Mouse (Mus musculus) spleen, adult 2 months (tissue): ENCODE results near the gene Atp6v0b. TPM values are rescaled to one million over a fixed set of nuclear protein-coding genes. Genes with fewer than 3 reads are reported as not detected.
A peak's percentile ranks its signal among the peaks of the same experiment; 100 is the strongest.

ENCODE experiments used
- DNase-seq, 2 experiments: peaks; one replicate each; pipeline versions ENCODE4 v3.0.0 to v3.0.0-alpha.2; 2012 to 2021; ENCODE audit warnings: low spot score in 2 of 2, low read depth in 1 of 2
- H3K27ac ChIP-seq: fragments of 200-500 bp; 2 replicates; pipeline ENCODE4 v1.5.1; 2012; ENCODE audit warnings: low read length, inconsistent platforms; ENCODE audit not compliant: insufficient read depth
- H3K27me3 ChIP-seq: fragments of 200-500 bp; 2 replicates; pipeline ENCODE4 v1.6.1; 2012; ENCODE audit warnings: mild to moderate bottlenecking, moderate library complexity, low read length, inconsistent platforms; ENCODE audit not compliant: control insufficient read depth, insufficient read depth
- H3K36me3 ChIP-seq: fragments of 200-500 bp; 2 replicates; pipeline ENCODE4 v1.6.1; 2012; ENCODE audit warnings: mild to moderate bottlenecking, low read length, inconsistent platforms; ENCODE audit not compliant: control insufficient read depth, insufficient read depth
- H3K4me1 ChIP-seq: fragments of 200-500 bp; 2 replicates; pipeline ENCODE4 v1.6.1; 2011; ENCODE audit warnings: inconsistent platforms; ENCODE audit not compliant: control insufficient read depth, insufficient read depth, insufficient read length
- H3K4me3 ChIP-seq: fragments of 200-500 bp; 2 replicates; pipeline ENCODE4 v1.5.1; 2011; ENCODE audit warnings: mild to moderate bottlenecking, inconsistent platforms; ENCODE audit not compliant: insufficient read depth, insufficient read length; ENCODE audit errors: extremely low read depth
- CTCF ChIP-seq: fragments of 200-500 bp; IDR thresholded peaks from 2 replicates; pipeline ENCODE4 v1.5.1; 2011; ENCODE audit warnings: mild to moderate bottlenecking, inconsistent platforms; ENCODE audit not compliant: insufficient read depth, insufficient read length, insufficient replicate concordance; ENCODE audit errors: extremely low read depth
- POLR2A ChIP-seq: fragments of 200-500 bp; IDR thresholded peaks from 2 replicates; pipeline ENCODE4 v1.6.1; 2011; ENCODE audit warnings: low read depth, low read length, inconsistent platforms
- WGBS: fragments of 180-500 bp; shearing (Covaris S2); methylation state at CpG from one replicate; pipeline ENCODE4 v1.1.7; 2018; 5-methylcytosine and 5-hydroxymethylcytosine counted together
- polyA plus RNA-seq: library from polyadenylated mRNA; depleted of rRNA; stranded (reverse); fragments of >200 nt; gene quantifications from 2 replicates; pipeline ENCODE4 v1.2.3, GENCODE M21; 2012; rRNA removed

The Atp6v0b gene
- polyA plus RNA-seq, result 382 and 485 TPM in 2 replicates

DNA sequence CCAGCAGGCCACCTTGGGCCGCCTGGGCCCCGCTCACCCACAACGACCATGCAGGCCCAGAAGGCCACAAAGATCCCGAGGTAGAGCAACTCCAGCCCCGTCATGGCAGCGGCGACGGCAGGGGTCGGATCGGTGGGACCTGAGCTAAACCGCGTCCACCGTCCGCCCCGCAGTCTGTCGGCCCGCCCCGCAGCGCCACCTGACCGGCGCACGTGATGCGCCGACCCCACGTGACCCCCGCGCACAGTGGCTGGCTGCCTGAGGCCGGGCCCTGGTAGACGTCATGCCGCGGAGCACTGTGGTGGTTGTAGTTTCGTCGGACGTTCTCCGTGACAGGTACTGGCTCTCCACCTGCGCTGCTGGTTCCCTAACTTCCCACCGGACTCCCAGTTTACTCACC is at the start of gene Atp6v0b:
Atp6v0b (minus strand) TSS at position 201 of the 400 bp plus-strand sequence.
- Histone ChIP-seq H3K27me3 (peaks cover 4% of the 10 kb centered on the region; the same call in 1 of the 2 replicates), H3K4me1 (peaks cover 15% of the 10 kb centered on the region; the same call in 1 of the 2 replicates), H3K4me3 (peak within 1 kb of the TSS; percentile 95), H3K27ac (peak within 1 kb of the TSS; percentile 67), H3K36me3 (peaks cover 15% of the 10 kb centered on the region; the same call in 1 of the 2 replicates)
- WGBS, result 1% methylated on average over 37 of the region's 37 CpGs
- DNase-seq, result peak; percentile 75 to 96
- TF ChIP-seq CTCF (no peak), POLR2A (peak; percentile 63)

DNA sequence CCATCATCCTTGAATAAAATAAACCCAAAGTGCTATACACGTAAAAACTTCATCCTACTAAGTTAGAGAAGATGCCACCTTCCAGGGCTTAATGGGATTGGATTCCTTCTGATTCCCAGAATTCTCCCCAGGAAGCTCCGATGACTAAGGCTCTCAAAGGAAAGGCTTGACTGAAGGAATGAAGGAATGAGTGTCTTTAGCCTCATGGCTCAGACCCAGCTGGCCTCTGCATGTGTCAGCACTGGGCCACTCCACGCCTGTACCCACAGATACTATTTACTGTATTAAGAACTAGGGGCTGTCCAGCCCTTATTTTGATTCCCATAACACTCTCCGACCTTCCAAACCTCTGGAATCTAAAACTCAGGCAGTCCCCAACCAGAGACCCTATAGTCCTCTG is 46.9 kb upstream of the Atp6v0b start:
- 84% methylated on average over 4 of the region's 4 CpGs for WGBS
- Histone ChIP-seq H3K36me3 (peaks cover 2% of the 10 kb centered on the region; the same call in 1 of the 2 replicates), H3K4me1 (peaks cover 4% of the 10 kb centered on the region; the same call in 1 of the 2 replicates), H3K27ac (no peak overlapping the region), H3K4me3 (no peak overlapping the region), H3K27me3 (peaks cover 8% of the 10 kb centered on the region)
- DNase-seq, result no peak
- TF ChIP-seq CTCF (no peak), POLR2A (no peak)

DNA sequence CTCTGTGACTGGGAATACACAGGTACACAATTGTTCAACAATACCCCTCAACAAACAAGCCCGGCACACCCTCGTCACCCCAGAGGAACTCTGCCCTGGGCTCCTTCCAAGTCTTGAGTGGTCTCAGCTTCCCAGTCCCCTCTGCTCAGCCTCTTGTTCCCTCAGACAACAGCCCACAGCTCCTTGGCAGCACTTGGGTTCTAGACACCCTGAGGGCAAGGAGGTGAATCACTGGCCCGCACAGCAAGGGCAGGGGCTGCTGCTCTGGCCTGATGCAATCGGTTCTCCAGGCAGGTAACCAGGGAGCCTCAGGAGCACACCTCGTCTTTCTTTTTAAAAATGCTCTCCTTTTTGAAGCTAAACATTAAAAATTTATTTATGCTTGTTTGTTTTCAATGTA is 46.1 kb upstream of the Atp6v0b start:
- 95% methylated on average over 5 of the region's 5 CpGs for WGBS
- Histone ChIP-seq H3K36me3 (peaks cover 2% of the 10 kb centered on the region; the same call in 1 of the 2 replicates), H3K4me3 (no peak overlapping the region), H3K27me3 (peaks cover 12% of the 10 kb centered on the region), H3K4me1 (peaks cover 5% of the 10 kb centered on the region; the same call in 1 of the 2 replicates), H3K27ac (no peak overlapping the region)
- TF ChIP-seq POLR2A, result no peak
- no peak for TF ChIP-seq CTCF
- no peak for DNase-seq

DNA sequence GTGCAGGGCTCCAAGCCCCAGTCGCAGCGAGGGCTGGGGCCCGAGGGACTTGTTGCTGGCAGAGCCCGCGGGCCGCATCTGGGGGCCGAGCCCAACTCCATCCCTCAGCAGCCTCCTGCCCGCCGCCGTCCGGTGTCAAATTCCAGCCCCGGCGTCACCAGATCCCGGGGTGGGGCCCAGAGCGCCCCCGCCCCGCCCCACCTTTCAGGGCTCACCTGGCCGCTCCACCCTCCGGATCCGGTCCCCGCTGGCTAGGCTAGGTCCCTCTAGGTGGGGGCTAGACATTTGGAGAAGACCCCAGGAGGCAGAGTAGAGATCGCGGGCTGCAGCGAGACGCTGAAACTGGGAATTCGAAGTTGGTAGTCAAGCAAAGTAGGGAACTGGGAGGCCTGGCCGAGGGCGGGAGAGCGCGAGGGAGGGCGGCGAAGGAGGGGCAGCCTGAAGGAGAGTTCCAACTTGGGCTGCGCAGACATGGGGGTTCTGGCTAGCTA is 42.3 kb upstream of the Atp6v0b start, which contains the start of gene Artn:
Artn (minus strand) TSS at position 373 of the 491 bp plus-strand sequence.
- H3K4me1 ChIP-seq, result peaks cover 12% of the 10 kb centered on the region
- WGBS, result 9% methylated on average over 33 of the region's 33 CpGs
- DNase-seq, result no peak
- H3K27ac ChIP-seq, result 0 out of 2 replicates have a peak within 1 kb of the TSS, but pooled peaks have one; percentile 6
- peaks cover 2% of the 10 kb centered on the region; the same call in 1 of the 2 replicates for H3K36me3 ChIP-seq
- H3K4me3 ChIP-seq, result no peak within 1 kb of the TSS
- H3K27me3 ChIP-seq, result peaks cover 17% of the 10 kb centered on the region
- no peak for TF ChIP-seq CTCF
- no peak for TF ChIP-seq POLR2A

DNA sequence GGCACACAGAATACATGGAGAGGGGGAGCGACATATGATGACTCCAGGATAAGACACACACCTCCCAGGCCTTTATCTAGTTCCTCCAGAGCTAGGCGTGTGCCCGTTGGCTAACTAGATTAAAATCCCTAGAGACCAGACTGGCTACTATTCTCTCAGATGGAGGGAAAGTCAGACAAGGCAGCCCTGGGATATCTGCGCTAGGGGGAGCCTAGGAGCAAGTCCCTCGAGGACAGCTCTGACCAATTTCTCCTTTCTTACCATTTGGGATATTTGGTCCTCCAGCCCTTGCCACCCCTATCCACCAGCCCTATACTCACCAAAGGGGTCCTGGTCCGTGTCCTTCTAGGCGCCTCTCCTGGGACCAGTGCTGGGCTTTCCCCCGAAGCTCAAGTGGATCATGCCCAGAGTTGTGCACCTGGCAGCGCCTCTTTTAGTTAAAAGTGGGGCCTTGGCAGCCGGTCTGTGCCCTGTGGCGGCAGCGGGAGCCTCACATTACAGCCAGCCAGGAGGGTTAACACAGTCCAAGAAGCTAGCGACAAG is 41.6 kb upstream of the Atp6v0b start:
- no peak for DNase-seq
- Histone ChIP-seq H3K4me1 (peaks cover 12% of the 10 kb centered on the region), H3K27ac (0 out of 2 replicates have a peak overlapping the region, but pooled peaks have one; percentile 6), H3K36me3 (peaks cover 2% of the 10 kb centered on the region; the same call in 1 of the 2 replicates), H3K27me3 (peaks cover 17% of the 10 kb centered on the region), H3K4me3 (no peak overlapping the region)
- TF ChIP-seq POLR2A (no peak), CTCF (peak; percentile 1; the same call in 1 of the 2 replicates)
- 5% methylated on average over 13 of the region's 13 CpGs for WGBS

DNA sequence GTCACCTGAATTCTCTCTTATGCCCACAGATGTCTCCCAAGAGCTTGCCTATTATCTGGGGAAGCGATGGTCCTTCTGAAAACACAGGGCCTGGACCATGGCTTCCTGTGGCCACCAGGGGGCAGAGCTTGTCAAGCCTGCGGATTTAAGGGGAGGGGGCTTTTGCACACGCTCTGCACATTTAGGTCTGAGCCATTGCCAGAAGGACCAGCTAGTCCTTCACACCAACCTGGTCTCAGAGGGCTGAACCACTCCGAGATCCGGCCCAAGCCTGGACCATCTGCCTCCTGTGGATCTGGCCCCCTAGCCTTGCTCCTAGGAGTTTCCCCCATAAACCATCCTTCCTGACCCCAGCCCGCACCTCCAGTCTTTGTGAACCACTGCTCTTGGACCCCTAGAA is 41.1 kb upstream of the Atp6v0b start:
- DNase-seq, result no peak

More for the DNA sequence above, 41.1 kb upstream of the Atp6v0b start:
- no peak overlapping the region for H3K27ac ChIP-seq
- no peak overlapping the region for H3K4me3 ChIP-seq
- H3K27me3 ChIP-seq, result peaks cover 17% of the 10 kb centered on the region
- peaks cover 12% of the 10 kb centered on the region for H3K4me1 ChIP-seq
- H3K36me3 ChIP-seq, result peaks cover 2% of the 10 kb centered on the region; the same call in 1 of the 2 replicates
- WGBS, result 27% methylated on average over 6 of the region's 6 CpGs
- TF ChIP-seq CTCF (peak; percentile 56; the same call in 1 of the 2 replicates), POLR2A (no peak)
